Mouse (Mus musculus) adrenal gland, adult 8-10 months (tissue): ENCODE data around the gene Rnf207. TPM values are rescaled to one million over a fixed set of nuclear protein-coding genes. Genes with fewer than 3 reads are reported as not detected.

Experiments used
- DNase-seq: peaks from one replicate; pipeline ENCODE4 v3.0.0; 2022
- total RNA-seq, 4 experiments: library from RNA; stranded (reverse); gene quantifications; 2 replicates each; pipeline ENCODE4 v1.2.4; 2022

The Rnf207 gene
- total RNA-seq, 4 experiments from 2014 or later = 0.23 to 2.2 (median 1.0) TPM

GRCm38 (mm10) chr4:152294188-152294929, 24.4 kb downstream of the Rnf207 start:
- no peak for DNase-seq

GRCm38 (mm10) chr4:152292102-152292765, 26.6 kb downstream of the Rnf207 start:
- DNase-seq = no peak

GRCm38 (mm10) chr4:152291562-152291961, 27.2 kb downstream of the Rnf207 start, which contains the start of gene Hes3:
Gene Hes3, minus strand, starts transcription at chr4:152291662.
- no peak for DNase-seq

- DNase-seq = no peak
Measured at GRCm38 (mm10) chr4:152290991-152291390, 27.8 kb downstream of the Rnf207 start.

GRCm38 (mm10) chr4:152290385-152290784, 28.4 kb downstream of the Rnf207 start:
- no peak for DNase-seq

GRCm38 (mm10) chr4:152288398-152288945, 30.3 kb downstream of the Rnf207 start:
- no peak for DNase-seq

GRCm38 (mm10) chr4:152287317-152288120, 31.3 kb downstream of the Rnf207 start:
- no peak for DNase-seq

- DNase-seq = no peak
Measured at GRCm38 (mm10) chr4:152286887-152287286, 31.9 kb downstream of the Rnf207 start.

GRCm38 (mm10) chr4:152286183-152286582, 32.6 kb downstream of the Rnf207 start:
- DNase-seq = no peak

- no peak for DNase-seq
Measured at GRCm38 (mm10) chr4:152285505-152285904, 33.3 kb downstream of the Rnf207 start.

GRCm38 (mm10) chr4:152283186-152283950, 35.4 kb downstream of the Rnf207 start:
- peak; percentile 63 for DNase-seq

GRCm38 (mm10) chr4:152282721-152283120, 36.1 kb downstream of the Rnf207 start:
- DNase-seq = no peak

GRCm38 (mm10) chr4:152281601-152282000, 37.2 kb downstream of the Rnf207 start:
- no peak for DNase-seq

GRCm38 (mm10) chr4:152278986-152279385, 39.8 kb downstream of the Rnf207 start:
- DNase-seq = no peak

GRCm38 (mm10) chr4:152277916-152278315, 40.9 kb downstream of the Rnf207 start:
- DNase-seq = no peak

GRCm38 (mm10) chr4:152276389-152277347, 42.1 kb downstream of the Rnf207 start:
- no peak for DNase-seq

GRCm38 (mm10) chr4:152274681-152275131, 44.1 kb downstream of the Rnf207 start:
- DNase-seq = no peak

- no peak for DNase-seq
Measured at GRCm38 (mm10) chr4:152273621-152274236, 45.1 kb downstream of the Rnf207 start, which contains the start of gene Gpr153. Gene Gpr153, plus strand, starts transcription at chr4:152274232.

- DNase-seq = no peak
Measured at GRCm38 (mm10) chr4:152273191-152273590, 45.6 kb downstream of the Rnf207 start.

- no peak for DNase-seq
Measured at GRCm38 (mm10) chr4:152272449-152273049, 46.2 kb downstream of the Rnf207 start.
